Mouse (Mus musculus) bone marrow, adult 2 months (tissue): ENCODE results near the gene Rtl6.

Source experiments
- CTCF ChIP-seq: fragments of 200-500 bp; IDR thresholded peaks from 2 replicates; pipeline ENCODE4 v1.5.1; 2011; ENCODE audit warnings: low read length, control low read depth; ENCODE audit not compliant: control insufficient read depth, insufficient read depth
- POLR2A ChIP-seq: fragments of 200-500 bp; IDR thresholded peaks from 2 replicates; pipeline ENCODE4 v1.6.1; 2011; ENCODE audit warnings: low read depth, mild to moderate bottlenecking, control low read depth, low read length, borderline replicate concordance; ENCODE audit not compliant: control insufficient read depth

DNA sequence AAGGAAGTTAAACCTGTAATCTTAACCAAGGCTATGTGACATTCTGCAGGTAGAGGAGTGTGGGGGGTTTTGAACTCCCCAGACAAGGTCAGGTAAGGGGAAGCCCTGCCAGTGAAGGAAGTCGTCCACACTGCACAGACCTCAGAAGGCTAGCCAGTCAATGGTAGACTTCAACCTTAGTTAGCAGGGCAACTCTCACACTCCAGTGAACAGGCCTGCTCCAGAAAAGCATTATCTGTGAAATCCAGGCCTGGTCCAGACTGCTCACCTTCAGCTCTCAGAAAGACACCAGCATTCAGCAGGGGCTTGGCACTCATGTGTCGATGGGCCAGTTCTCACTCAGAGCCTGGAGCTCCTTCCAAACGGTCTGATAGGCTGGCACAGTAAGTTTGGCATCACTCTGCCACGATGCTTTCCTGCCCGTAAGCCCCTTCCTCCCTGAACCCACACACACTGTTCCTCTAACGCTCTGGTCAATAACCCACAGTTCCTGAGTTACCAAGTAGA is 8.3 kb downstream of the Rtl6 start:
- no peak for TF ChIP-seq CTCF
- TF ChIP-seq POLR2A, result no peak
